Mouse (Mus musculus): ENCODE measurements around the gene Tecrl. TPM values are rescaled to one million over a fixed set of nuclear protein-coding genes. Genes with fewer than 3 reads are reported as not detected.

The Tecrl gene
- polyA plus RNA-seq (2015; fragmentation: Nextera tagmentation; extraction: Ambion mirVana): 0.21 and 0.65 TPM in 2 replicates

- no peak within 1 kb of the TSS for H3K9ac ChIP-seq
- H3K4me3 ChIP-seq: no peak within 1 kb of the TSS
- no peaks in the 10 kb centered on the region for H3K36me3 ChIP-seq
- H3K9me3 ChIP-seq: no peaks in the 10 kb centered on the region
- 29% methylated on average over 9 of the region's 9 CpGs for WGBS
- no peak for ATAC-seq (ENCODE audit: low read depth)
- no peak within 1 kb of the TSS for H3K27ac ChIP-seq (replicated peaks)
- H3K27me3 ChIP-seq: no peaks in the 10 kb centered on the region
- H3K4me1 ChIP-seq (replicated peaks): 0 out of 2 replicates have a peak, but pooled peaks cover 4% of the 10 kb centered on the region
- H3K4me2 ChIP-seq: no peak within 1 kb of the TSS
Observed at GRCm38 (mm10) chr5:83354846-83355561, at the start of gene Tecrl. TSS of gene Tecrl (minus strand) at chr5:83355195.

- 84% methylated on average over 2 of the region's 2 CpGs for WGBS
- no peak for ATAC-seq (ENCODE audit: low read depth)
- Histone ChIP-seq H3K4me3 (no peak overlapping the region), H3K4me1 (replicated peaks) (no peaks in the 10 kb centered on the region), H3K27ac (replicated peaks) (no peak overlapping the region), H3K4me2 (no peak overlapping the region), H3K27me3 (no peaks in the 10 kb centered on the region), H3K36me3 (no peaks in the 10 kb centered on the region), H3K9ac (no peak overlapping the region), H3K9me3 (no peaks in the 10 kb centered on the region)
Observed at GRCm38 (mm10) chr5:83385021-83385420, 30.0 kb upstream of the Tecrl start.

- WGBS: 25% methylated on average over 2 of the region's 2 CpGs
- no peak for ATAC-seq (ENCODE audit: low read depth)
- no peaks in the 10 kb centered on the region for H3K27me3 ChIP-seq
Observed at GRCm38 (mm10) chr5:83351615-83352014, 3.4 kb downstream of the Tecrl start.

GRCm38 (mm10) chr5:83339144-83339543, 15.9 kb downstream of the Tecrl start:
- H3K27me3 ChIP-seq: no peaks in the 10 kb centered on the region
- H3K4me2 ChIP-seq: no peak overlapping the region
- H3K4me1 ChIP-seq (replicated peaks): no peaks in the 10 kb centered on the region
- H3K9ac ChIP-seq: no peak overlapping the region
- no peak overlapping the region for H3K27ac ChIP-seq (replicated peaks)
- ATAC-seq (ENCODE audit: low read depth): no peak
- WGBS: 89% methylated on average over 4 of the region's 4 CpGs
- no peaks in the 10 kb centered on the region for H3K36me3 ChIP-seq
- no peak overlapping the region for H3K4me3 ChIP-seq
- H3K9me3 ChIP-seq: no peaks in the 10 kb centered on the region

More at GRCm38 (mm10) chr5:83351615-83352014, 3.4 kb downstream of the Tecrl start:
- H3K27ac ChIP-seq (replicated peaks): no peak overlapping the region
- H3K4me3 ChIP-seq: no peak overlapping the region
- H3K4me1 ChIP-seq (replicated peaks): 0 out of 2 replicates have a peak, but pooled peaks cover 4% of the 10 kb centered on the region
- H3K9ac ChIP-seq: no peak overlapping the region
- H3K9me3 ChIP-seq: no peaks in the 10 kb centered on the region
- no peaks in the 10 kb centered on the region for H3K36me3 ChIP-seq
- H3K4me2 ChIP-seq: no peak overlapping the region

GRCm38 (mm10) chr5:83267148-83267776, 87.7 kb downstream of the Tecrl start:
- WGBS: 74% methylated on average over 2 of the region's 2 CpGs
- no peak for ATAC-seq (ENCODE audit: low read depth)
- no peaks in the 10 kb centered on the region for H3K9me3 ChIP-seq
- H3K27me3 ChIP-seq: no peaks in the 10 kb centered on the region
- H3K4me3 ChIP-seq: no peak overlapping the region
- no peak overlapping the region for H3K4me2 ChIP-seq
- no peak overlapping the region for H3K9ac ChIP-seq
- H3K36me3 ChIP-seq: no peaks in the 10 kb centered on the region
- H3K4me1 ChIP-seq (replicated peaks): no peaks in the 10 kb centered on the region
- no peak overlapping the region for H3K27ac ChIP-seq (replicated peaks)

GRCm38 (mm10) chr5:83260059-83260458, 94.9 kb downstream of the Tecrl start:
- no peak overlapping the region for H3K27ac ChIP-seq (replicated peaks)
- H3K4me3 ChIP-seq: no peak overlapping the region
- no peak overlapping the region for H3K9ac ChIP-seq
- no peak for ATAC-seq (ENCODE audit: low read depth)
- no peak overlapping the region for H3K4me2 ChIP-seq
- H3K36me3 ChIP-seq: no peaks in the 10 kb centered on the region
- H3K27me3 ChIP-seq: no peaks in the 10 kb centered on the region
- no peaks in the 10 kb centered on the region for H3K9me3 ChIP-seq
- H3K4me1 ChIP-seq (replicated peaks): no peaks in the 10 kb centered on the region

GRCm38 (mm10) chr5:83254141-83254540, 100.9 kb downstream of the Tecrl start:
- WGBS: 75% methylated on average over 2 of the region's 2 CpGs

GRCm38 (mm10) chr5:83238848-83239452, 116.0 kb downstream of the Tecrl start:
- Histone ChIP-seq H3K4me1 (replicated peaks) (no peaks in the 10 kb centered on the region), H3K27ac (replicated peaks) (no peak overlapping the region), H3K4me3 (no peak overlapping the region), H3K36me3 (no peaks in the 10 kb centered on the region), H3K9me3 (no peaks in the 10 kb centered on the region), H3K27me3 (no peaks in the 10 kb centered on the region), H3K4me2 (no peak overlapping the region), H3K9ac (no peak overlapping the region)
- no peak for ATAC-seq (ENCODE audit: low read depth)
- 23% methylated on average over 5 of the region's 5 CpGs for WGBS

More at GRCm38 (mm10) chr5:83254141-83254540, 100.9 kb downstream of the Tecrl start:
- Histone ChIP-seq H3K9ac (no peak overlapping the region), H3K9me3 (no peaks in the 10 kb centered on the region), H3K36me3 (no peaks in the 10 kb centered on the region), H3K27ac (replicated peaks) (no peak overlapping the region), H3K27me3 (no peaks in the 10 kb centered on the region), H3K4me2 (no peak overlapping the region), H3K4me1 (replicated peaks) (no peaks in the 10 kb centered on the region), H3K4me3 (no peak overlapping the region)
- no peak for ATAC-seq (ENCODE audit: low read depth)

All from neural tube, embryonic 13.5 days (tissue).